Mouse (Mus musculus) midbrain, embryonic 14.5 days (tissue): ENCODE measurements around the gene Tmem39b. TPM values are rescaled to one million over a fixed set of nuclear protein-coding genes. Genes with fewer than 3 reads are reported as not detected.

Source experiments
- microRNA-seq: library from miRNA; unstranded; fragments of <30 nt; microRNA quantifications from one replicate; pipeline ENCODE4, GENCODE M21; 2016
- polyA plus RNA-seq: library from polyadenylated mRNA; unstranded; fragments of >200 nt; fragmentation: Nextera tagmentation; extraction: Ambion mirVana; gene quantifications from 2 replicates; pipeline ENCODE4 v1.2.1, GENCODE M21; 2014

Gene Tmem39b
- polyA plus RNA-seq, 1 experiment from 2014 or later, result 43.5 TPM

Small RNAs within 50 kb of the gene (microRNA-seq; reads per million reads assigned to microRNA genes)
- 1.6 reads per million, percentile 6 among the genes with 10 or more reads in this experiment for gene Mir7016

Other genes with a start within 250 kb of the Tmem39b start
- gene Bsdc1, start 235.3 kb downstream of the Tmem39b start, polyA plus RNA-seq, result 31.4 and 35.7 TPM in 2 replicates
- 0.38 and 0.74 TPM in 2 replicates for gene Tssk3, start 205.8 kb downstream of the Tmem39b start, polyA plus RNA-seq
- gene Fam229a, start 205.6 kb downstream of the Tmem39b start, polyA plus RNA-seq, result 0.69 TPM in 1 of 2 replicates, not detected in the other
- gene Marcksl1, start 183.3 kb downstream of the Tmem39b start, polyA plus RNA-seq, result 1,591 and 1,713 TPM in 2 replicates
- 73.6 and 101 TPM in 2 replicates for gene Hdac1, start 154.1 kb downstream of the Tmem39b start, polyA plus RNA-seq
- gene Lck, start 123.2 kb downstream of the Tmem39b start, polyA plus RNA-seq, result 9.0 and 13.6 TPM in 2 replicates
- 0.24 TPM in 1 of 2 replicates, not detected in the other for gene Fam167b, start 118.3 kb downstream of the Tmem39b start, polyA plus RNA-seq
- gene Eif3i, start 96.2 kb downstream of the Tmem39b start, polyA plus RNA-seq, result 232 and 238 TPM in 2 replicates
- 181 and 186 TPM in 2 replicates for gene Tmem234, start 96.2 kb downstream of the Tmem39b start, polyA plus RNA-seq
- 2.9 and 4.4 TPM in 2 replicates for gene Dcdc2b, start 82.6 kb downstream of the Tmem39b start, polyA plus RNA-seq
- gene Iqcc, start 77.7 kb downstream of the Tmem39b start, polyA plus RNA-seq, result 25.0 and 28.0 TPM in 2 replicates
- gene Ccdc28b, start 72.9 kb downstream of the Tmem39b start, polyA plus RNA-seq, result 127 and 147 TPM in 2 replicates
- 37.4 and 64.1 TPM in 2 replicates for gene Txlna, start 55.8 kb downstream of the Tmem39b start, polyA plus RNA-seq
- 16.2 and 17.1 TPM in 2 replicates for gene Kpna6, start 24.1 kb downstream of the Tmem39b start, polyA plus RNA-seq
- gene Khdrbs1, start 45.5 kb upstream of the Tmem39b start, polyA plus RNA-seq, result 119 and 154 TPM in 2 replicates
- gene Ptp4a2, start 114.4 kb upstream of the Tmem39b start, polyA plus RNA-seq, result 184 and 256 TPM in 2 replicates
- gene Spocd1, start 232.4 kb upstream of the Tmem39b start, polyA plus RNA-seq, result 0.16 TPM in 1 of 2 replicates, not detected in the other